Mouse (Mus musculus) erythroblast, embryonic 14.5 days (primary cell): ENCODE measurements around the gene Rnh1. TPM values are rescaled to one million over a fixed set of nuclear protein-coding genes. Genes with fewer than 3 reads are reported as not detected.

Experiments
- H3K27me3 ChIP-seq: 2 replicates; pipeline ENCODE4 v1.6.1; 2012; ENCODE audit warnings: inconsistent platforms; ENCODE audit not compliant: control insufficient read depth
- H3K36me3 ChIP-seq: 2 replicates; pipeline ENCODE4 v1.6.1; 2012; ENCODE audit warnings: mild to moderate bottlenecking, inconsistent platforms; ENCODE audit not compliant: control insufficient read depth
- H3K4me1 ChIP-seq: 2 replicates; pipeline ENCODE4 v1.6.1; 2012; ENCODE audit warnings: inconsistent platforms; ENCODE audit not compliant: control insufficient read depth
- H3K4me3 ChIP-seq: replicated peaks from 2 replicates; pipeline ENCODE3; 2012; ENCODE audit warnings: moderate library complexity, mild to moderate bottlenecking, inconsistent platforms
- H3K9me3 ChIP-seq: 2 replicates; pipeline ENCODE4 v1.6.1; 2012; ENCODE audit warnings: low read length, inconsistent platforms, mixed read lengths; ENCODE audit not compliant: control insufficient read depth
- GATA1 ChIP-seq: IDR thresholded peaks from 2 replicates; pipeline ENCODE4 v1.6.1; 2012; ENCODE audit warnings: low read length, inconsistent platforms, mixed read lengths
- TAL1 ChIP-seq: IDR thresholded peaks from 3 replicates; pipeline ENCODE4 v1.6.1; 2012; ENCODE audit warnings: low read length, inconsistent platforms, mixed read lengths
- polyA plus RNA-seq: library from polyadenylated mRNA; stranded (reverse); fragments of >175 nt; gene quantifications from 2 replicates; pipeline ENCODE4 v1.2.3, GENCODE M21; 2012

Rnh1 gene
- polyA plus RNA-seq, 1 experiment = 0.48 TPM

GRCm38 (mm10) chr7:141193348-141193856, 20.7 kb upstream of the Rnh1 start:
- TF ChIP-seq TAL1 = no peak
- no peak for TF ChIP-seq GATA1
- H3K36me3 ChIP-seq = peaks cover 64% of the 10 kb centered on the region
- peak overlapping the region; percentile 78 for H3K4me3 ChIP-seq
- H3K27me3 ChIP-seq = no peaks in the 10 kb centered on the region
- peaks cover 86% of the 10 kb centered on the region for H3K4me1 ChIP-seq
- H3K9me3 ChIP-seq = no peaks in the 10 kb centered on the region

GRCm38 (mm10) chr7:141192776-141193347, 20.2 kb upstream of the Rnh1 start:
- Histone ChIP-seq H3K9me3 (no peaks in the 10 kb centered on the region), H3K4me1 (peaks cover 84% of the 10 kb centered on the region), H3K4me3 (peak overlapping the region; percentile 78), H3K36me3 (peaks cover 63% of the 10 kb centered on the region), H3K27me3 (no peaks in the 10 kb centered on the region)
- TF ChIP-seq TAL1 (no peak), GATA1 (no peak)

GRCm38 (mm10) chr7:141191796-141192685, 19.4 kb upstream of the Rnh1 start:
- H3K36me3 ChIP-seq = peaks cover 58% of the 10 kb centered on the region
- peaks cover 78% of the 10 kb centered on the region for H3K4me1 ChIP-seq
- no peaks in the 10 kb centered on the region for H3K9me3 ChIP-seq
- no peaks in the 10 kb centered on the region for H3K27me3 ChIP-seq
- TF ChIP-seq GATA1 (no peak), TAL1 (no peak)
- peak overlapping the region; percentile 78 for H3K4me3 ChIP-seq

DNA sequence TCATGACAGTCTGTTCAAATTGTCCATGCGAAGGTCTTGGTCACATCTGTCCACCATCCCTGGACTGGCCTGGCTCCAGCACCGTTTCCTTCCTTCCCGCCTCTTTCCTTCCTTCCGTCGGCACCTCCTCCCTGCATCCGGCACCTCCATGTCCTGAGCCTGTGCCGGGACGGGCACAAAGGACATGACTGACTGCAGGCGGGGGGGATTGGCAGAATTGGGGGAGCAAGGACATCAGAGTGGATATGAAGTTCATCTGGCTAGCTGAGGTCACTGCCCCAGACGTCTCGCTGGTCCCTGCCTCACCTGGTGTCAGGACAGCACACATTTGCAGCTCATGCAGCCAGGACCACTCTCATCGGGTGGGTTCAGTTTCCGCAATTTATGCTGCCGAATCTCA, 18.4 kb upstream of the Rnh1 start:
- no peak for TF ChIP-seq GATA1
- no peak for TF ChIP-seq TAL1

DNA sequence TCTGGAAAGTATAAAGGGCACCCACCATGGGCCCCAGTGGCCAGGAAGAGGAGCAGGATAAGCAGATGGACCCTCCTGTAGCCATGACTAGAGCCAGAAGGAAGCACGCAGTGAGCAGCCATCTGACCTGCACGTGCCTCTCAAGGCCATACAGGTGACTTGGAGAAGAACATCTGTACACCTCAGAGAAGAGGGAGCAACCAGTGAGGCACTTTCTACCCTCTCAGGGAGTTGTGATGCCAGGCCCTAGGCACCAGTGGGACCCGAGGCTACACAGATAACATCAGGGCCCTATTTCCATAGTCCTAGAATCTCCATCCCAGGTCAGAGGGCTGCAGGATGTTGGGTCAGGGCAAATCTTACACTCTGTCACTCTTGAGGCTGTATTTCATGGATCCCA, 17.6 kb upstream of the Rnh1 start:
- H3K27me3 ChIP-seq = no peaks in the 10 kb centered on the region
- H3K4me3 ChIP-seq = no peak overlapping the region
- peaks cover 60% of the 10 kb centered on the region for H3K4me1 ChIP-seq
- TF ChIP-seq GATA1 (no peak), TAL1 (no peak)
- peaks cover 54% of the 10 kb centered on the region for H3K36me3 ChIP-seq
- H3K9me3 ChIP-seq = no peaks in the 10 kb centered on the region

More for the DNA sequence above, 18.4 kb upstream of the Rnh1 start:
- H3K4me3 ChIP-seq = peak overlapping the region; percentile 0
- H3K4me1 ChIP-seq = peaks cover 68% of the 10 kb centered on the region
- peaks cover 54% of the 10 kb centered on the region for H3K36me3 ChIP-seq
- no peaks in the 10 kb centered on the region for H3K27me3 ChIP-seq
- H3K9me3 ChIP-seq = no peaks in the 10 kb centered on the region

DNA sequence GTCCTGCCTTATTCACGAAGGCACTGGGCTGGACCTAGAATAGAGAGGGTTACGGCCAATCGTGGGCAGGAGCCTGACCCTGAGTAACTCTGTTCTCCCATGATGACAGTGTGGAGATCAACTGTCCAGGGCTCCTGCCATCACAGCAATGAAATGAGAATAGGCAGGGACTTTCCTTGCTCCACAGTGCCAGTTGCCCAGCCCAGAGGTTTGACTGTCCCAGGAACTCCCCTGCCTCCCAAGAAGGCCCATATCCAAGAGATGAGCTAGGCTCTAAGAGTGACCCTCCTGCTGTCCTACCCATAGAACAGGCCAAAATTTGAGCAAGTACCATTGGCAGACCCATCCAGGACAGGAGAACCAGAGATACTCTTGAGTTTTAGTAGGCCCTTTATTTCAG, 16.1 kb upstream of the Rnh1 start:
- Histone ChIP-seq H3K36me3 (peaks cover 54% of the 10 kb centered on the region), H3K4me1 (peaks cover 47% of the 10 kb centered on the region), H3K4me3 (no peak overlapping the region), H3K9me3 (no peaks in the 10 kb centered on the region), H3K27me3 (no peaks in the 10 kb centered on the region)
- no peak for TF ChIP-seq TAL1
- TF ChIP-seq GATA1 = no peak

- Histone ChIP-seq H3K4me3 (no peak overlapping the region), H3K36me3 (peaks cover 54% of the 10 kb centered on the region)
Measured at GRCm38 (mm10) chr7:141188194-141188593, 15.5 kb upstream of the Rnh1 start.

GRCm38 (mm10) chr7:141176173-141176572, 3.5 kb upstream of the Rnh1 start:
- Histone ChIP-seq H3K4me1 (peaks cover 33% of the 10 kb centered on the region), H3K27me3 (peaks cover 5% of the 10 kb centered on the region), H3K36me3 (no peaks in the 10 kb centered on the region), H3K4me3 (no peak overlapping the region), H3K9me3 (peaks cover 2% of the 10 kb centered on the region; the same call in 1 of the 2 replicates)
- TF ChIP-seq TAL1 (no peak), GATA1 (no peak)

More at GRCm38 (mm10) chr7:141188194-141188593, 15.5 kb upstream of the Rnh1 start:
- H3K9me3 ChIP-seq = no peaks in the 10 kb centered on the region
- peaks cover 46% of the 10 kb centered on the region for H3K4me1 ChIP-seq
- TF ChIP-seq TAL1 = no peak
- no peak for TF ChIP-seq GATA1
- H3K27me3 ChIP-seq = no peaks in the 10 kb centered on the region

DNA sequence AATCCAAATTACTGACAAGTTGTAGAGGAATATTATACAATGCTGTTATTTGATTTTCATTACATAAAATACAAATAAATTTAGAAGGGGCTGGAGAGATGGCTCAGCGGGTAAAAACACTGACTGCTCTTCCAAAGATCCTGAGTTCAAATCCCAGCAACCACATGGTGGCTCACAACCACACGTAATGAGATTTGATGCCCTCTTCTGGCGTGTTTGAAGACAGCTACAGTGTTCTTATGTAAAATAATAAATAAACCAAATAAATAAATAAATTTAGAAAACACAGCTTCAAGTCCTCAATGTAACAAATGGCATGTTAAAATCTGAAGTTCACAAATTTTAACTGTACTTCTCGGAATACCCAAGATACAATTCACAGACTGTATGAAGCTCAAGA, 2.4 kb upstream of the Rnh1 start:
- peaks cover 2% of the 10 kb centered on the region; the same call in 1 of the 2 replicates for H3K9me3 ChIP-seq
- H3K36me3 ChIP-seq = no peaks in the 10 kb centered on the region
- TF ChIP-seq GATA1 (no peak), TAL1 (no peak)
- no peak overlapping the region for H3K4me3 ChIP-seq
- H3K4me1 ChIP-seq = peaks cover 44% of the 10 kb centered on the region
- H3K27me3 ChIP-seq = peaks cover 5% of the 10 kb centered on the region
